Mouse (Mus musculus) layer of hippocampus, adult 11-12 months (tissue): Measurements from ENCODE around the gene Pou6f2.
A peak's percentile ranks its signal among the peaks of the same experiment; 100 is the strongest.

Experiments
- DNase-seq: peaks from one replicate; pipeline ENCODE4 v3.0.0; 2022; ENCODE audit warnings: low spot score

The Pou6f2 gene

GRCm38 (mm10) chr13:18218566-18219234 is 178.8 kb downstream of the Pou6f2 start:
- DNase-seq: no peak

GRCm38 (mm10) chr13:18211242-18211641 is 186.2 kb downstream of the Pou6f2 start:
- DNase-seq: no peak

DNA sequence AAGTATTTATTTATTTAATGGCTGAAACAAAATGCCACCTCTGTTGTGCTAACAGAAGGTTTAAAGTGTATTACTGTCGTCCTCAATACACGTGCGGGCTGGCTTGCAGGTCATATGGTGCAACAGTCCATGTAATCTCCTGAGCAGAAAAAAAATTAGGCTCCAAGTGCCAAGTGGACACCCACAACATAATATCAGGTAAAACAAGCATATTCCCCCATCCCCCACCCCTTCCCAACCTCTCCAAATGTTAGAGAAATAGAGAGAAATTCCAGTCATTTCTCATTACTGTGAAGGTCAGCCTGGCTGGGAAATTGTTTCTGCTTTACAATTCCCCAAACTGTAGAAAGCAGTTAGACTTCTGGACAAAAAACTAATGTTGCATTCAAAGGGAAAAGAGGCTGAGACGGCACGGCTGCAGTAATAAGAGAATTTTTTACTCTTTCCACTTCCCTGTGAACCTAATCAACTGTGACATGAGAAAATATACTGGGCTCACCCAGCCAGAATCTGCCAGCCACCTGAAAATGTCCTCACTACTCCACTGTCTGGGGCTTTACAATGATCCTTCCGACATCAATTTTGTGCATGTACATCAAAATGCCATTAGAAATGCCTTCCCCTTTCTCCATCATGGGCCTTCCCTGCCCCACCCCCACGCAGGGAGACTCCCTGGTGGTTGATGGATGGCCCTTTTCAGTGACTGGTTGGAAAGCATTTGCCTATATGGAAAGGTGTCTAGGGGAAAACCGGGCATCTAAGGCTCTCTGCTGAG is 192.8 kb downstream of the Pou6f2 start:
- no peak for DNase-seq

- peak; percentile 7 for DNase-seq
Measured at GRCm38 (mm10) chr13:18174003-18174402, 223.5 kb downstream of the Pou6f2 start.

GRCm38 (mm10) chr13:18173021-18173420 is 224.5 kb downstream of the Pou6f2 start:
- no peak for DNase-seq

- DNase-seq: no peak
Measured at GRCm38 (mm10) chr13:18172334-18172733, 225.2 kb downstream of the Pou6f2 start.

GRCm38 (mm10) chr13:18164182-18164581 is 233.3 kb downstream of the Pou6f2 start:
- no peak for DNase-seq

DNA sequence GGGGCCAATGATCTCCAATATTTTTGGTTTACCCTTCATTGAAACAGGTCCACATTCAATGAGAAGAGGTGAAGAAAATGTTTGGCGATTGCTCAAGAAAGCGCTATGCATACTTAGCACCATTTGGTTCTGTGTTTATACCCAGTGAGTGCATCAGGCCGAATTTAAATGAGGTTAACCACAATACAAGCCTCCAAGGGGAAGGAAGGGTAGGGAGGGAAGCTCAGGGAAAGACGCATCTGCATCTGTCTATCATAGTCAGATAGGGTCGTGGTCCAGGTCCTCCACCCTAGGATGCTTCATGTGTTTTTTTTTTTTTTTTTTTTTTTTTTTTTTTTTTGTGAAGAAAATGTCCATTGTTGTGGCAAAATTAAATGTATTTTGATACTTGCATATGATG is 236.9 kb downstream of the Pou6f2 start:
- DNase-seq: no peak

DNA sequence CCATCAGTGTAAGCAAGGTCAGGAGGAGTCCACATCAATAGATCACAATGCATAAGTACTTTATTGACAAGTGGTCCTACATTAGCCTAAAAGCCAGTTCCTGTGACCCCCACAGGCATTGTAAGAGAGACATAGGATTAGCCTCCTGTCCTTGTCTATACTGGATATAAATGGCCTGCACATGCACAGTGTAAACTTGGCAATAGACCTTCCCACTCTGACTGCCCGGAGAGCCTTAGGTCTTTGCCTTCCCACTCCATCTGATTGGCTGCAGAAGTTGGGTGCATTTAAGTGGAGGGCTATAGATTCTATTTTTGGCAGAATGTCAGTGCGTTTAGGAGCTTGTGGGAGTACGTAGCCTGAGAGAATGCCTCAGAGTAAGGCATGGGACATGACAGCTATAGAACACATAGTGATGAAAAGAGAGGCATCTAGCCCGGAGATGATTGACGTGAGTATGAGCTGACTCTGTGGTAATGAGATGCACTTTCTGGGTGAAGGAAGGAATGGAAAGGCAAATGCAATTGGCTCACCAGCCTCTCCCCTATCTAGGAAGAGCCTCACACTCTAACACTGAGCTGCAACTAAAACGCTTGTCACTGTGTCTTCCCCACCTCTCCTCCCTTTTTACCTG is 243.4 kb downstream of the Pou6f2 start:
- DNase-seq: no peak

DNA sequence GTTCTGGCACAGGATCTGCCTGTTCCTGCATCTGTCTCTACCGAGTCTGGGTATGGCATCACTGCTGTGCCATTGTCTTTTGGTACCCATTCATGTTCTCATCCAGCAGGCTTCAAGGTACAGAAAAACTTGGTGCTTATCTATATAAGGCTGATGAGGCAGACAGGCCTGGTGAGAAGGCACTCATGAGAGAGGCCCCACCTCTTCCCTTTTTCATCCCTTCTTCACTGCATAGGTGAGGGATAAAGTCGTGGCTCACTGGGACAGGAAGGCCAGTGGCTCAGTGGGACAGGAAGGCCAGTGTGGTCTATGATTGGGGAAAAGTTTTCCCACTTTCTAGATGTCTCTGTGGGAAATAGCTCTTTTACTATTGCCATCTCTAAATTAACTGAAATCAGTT is 263.8 kb downstream of the Pou6f2 start:
- no peak for DNase-seq

GRCm38 (mm10) chr13:18133193-18133592 is 264.3 kb downstream of the Pou6f2 start:
- no peak for DNase-seq

DNA sequence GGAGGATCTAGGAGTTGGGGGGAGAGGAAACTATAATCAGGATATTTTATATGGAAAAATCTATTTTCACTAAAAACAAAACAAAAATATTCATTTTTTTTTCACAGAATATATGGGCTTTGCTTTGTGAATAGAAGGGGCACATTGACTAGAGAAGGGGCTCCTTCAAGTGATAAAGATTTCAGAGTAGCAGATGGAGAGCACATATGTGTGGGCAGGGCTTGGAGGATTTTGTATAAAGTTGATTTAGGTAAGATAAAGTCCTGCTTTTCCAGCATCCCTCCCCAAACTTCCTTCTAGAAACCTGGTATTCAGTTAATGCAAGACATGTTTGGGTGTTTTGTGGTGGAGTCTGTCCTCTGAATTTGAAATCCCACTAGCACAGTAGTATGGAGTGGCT is 266.2 kb downstream of the Pou6f2 start:
- no peak for DNase-seq

GRCm38 (mm10) chr13:18129697-18130096 is 267.8 kb downstream of the Pou6f2 start:
- no peak for DNase-seq

DNA sequence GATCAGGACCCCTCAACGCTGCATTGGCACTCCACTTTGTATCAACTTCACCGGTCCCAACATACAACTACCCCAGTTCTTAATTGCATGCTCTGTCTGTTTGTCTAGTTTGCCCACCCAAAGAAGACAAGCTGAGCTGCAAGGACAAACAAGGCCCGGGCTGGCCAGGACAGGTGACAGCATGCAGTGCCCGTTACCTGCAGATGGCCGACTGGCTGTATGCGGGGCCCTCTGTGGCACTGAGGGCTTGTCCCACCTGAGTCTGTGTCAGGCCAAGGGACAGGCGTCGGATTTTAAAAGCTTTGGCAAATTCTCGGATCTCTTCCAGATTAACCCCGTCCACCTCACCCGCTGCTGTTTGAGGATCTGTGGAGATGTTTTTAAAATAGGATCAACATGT is 268.7 kb downstream of the Pou6f2 start:
- no peak for DNase-seq

DNA sequence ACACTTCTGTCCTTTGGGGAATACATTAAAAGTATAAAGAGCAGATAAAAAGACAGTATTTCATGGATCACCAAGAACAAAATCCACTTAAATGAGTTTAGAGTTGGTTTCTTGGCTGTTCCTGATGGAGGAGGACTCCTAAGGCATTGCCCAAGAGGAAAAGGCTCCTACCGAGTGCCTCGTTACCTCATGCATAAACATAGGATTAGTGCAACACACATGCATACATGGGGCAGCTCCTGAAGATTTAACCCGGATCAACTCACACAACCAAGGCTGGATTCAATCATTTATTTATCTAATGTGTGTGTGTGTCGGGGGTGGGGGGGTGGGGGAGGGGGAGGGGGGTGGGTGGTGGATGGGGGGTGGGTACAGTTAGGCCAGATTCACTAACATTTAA is 269.4 kb downstream of the Pou6f2 start:
- DNase-seq: no peak

- no peak for DNase-seq
Measured at GRCm38 (mm10) chr13:18126111-18126510, 271.4 kb downstream of the Pou6f2 start.

DNA sequence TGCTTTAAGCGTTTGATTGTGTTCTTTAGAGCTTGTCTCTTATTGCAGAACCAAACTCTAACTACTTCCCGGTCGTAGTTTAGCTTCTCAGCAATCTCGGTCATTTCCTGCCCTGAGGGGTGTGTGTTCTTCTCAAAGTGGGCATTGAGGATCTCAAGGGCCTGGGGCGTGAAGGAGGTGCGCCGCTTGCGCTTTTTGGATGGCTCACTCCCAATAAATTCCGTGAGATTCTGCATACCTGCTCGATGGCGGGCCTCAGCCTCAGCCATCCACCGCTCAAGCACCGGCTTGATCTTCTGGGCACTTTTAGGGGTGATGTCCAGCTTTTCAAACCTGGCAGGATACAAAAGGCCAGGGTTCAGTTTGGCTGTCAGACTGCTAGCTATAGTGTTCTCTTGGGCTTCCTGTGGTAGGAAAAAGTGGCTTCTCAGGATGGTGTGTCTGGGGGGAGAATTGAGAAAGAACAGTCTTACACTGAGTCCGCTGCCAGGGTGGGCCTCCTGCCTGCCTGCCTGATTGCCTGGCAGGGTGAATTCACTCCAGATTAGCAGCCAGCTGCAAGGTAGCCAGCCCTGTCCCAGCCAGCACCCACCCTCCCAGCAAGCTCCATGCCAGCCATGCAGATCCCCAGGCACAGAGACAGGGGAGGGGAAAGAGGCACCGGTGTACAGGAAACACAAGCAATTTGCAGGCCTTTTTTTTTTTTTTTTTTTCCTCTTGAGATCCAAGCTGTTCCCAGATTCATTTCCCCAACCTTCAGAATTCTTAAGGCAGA is 272.1 kb downstream of the Pou6f2 start:
- DNase-seq: no peak

DNA sequence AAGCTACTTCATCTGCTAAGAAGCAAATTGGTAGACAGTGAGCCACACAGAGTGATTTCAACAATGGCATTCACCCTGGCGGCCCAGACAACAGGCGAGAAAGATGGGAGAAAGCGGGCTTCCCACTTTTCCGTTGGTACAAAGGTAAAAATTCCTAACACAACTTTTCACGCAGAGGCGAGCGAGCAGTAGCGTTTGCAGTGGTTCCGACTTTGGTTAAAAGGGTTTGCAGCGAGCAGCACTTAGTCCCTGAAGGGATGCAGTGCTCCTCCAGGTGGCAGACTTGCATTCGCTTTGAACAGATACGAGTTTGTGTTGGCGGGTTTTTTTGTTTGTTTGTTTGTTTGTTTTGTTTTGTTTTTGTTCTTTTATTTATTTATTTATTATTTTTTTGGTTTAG is 273.1 kb downstream of the Pou6f2 start:
- DNase-seq: peak; percentile 46

GRCm38 (mm10) chr13:18120406-18120805 is 277.1 kb downstream of the Pou6f2 start:
- DNase-seq: no peak

DNA sequence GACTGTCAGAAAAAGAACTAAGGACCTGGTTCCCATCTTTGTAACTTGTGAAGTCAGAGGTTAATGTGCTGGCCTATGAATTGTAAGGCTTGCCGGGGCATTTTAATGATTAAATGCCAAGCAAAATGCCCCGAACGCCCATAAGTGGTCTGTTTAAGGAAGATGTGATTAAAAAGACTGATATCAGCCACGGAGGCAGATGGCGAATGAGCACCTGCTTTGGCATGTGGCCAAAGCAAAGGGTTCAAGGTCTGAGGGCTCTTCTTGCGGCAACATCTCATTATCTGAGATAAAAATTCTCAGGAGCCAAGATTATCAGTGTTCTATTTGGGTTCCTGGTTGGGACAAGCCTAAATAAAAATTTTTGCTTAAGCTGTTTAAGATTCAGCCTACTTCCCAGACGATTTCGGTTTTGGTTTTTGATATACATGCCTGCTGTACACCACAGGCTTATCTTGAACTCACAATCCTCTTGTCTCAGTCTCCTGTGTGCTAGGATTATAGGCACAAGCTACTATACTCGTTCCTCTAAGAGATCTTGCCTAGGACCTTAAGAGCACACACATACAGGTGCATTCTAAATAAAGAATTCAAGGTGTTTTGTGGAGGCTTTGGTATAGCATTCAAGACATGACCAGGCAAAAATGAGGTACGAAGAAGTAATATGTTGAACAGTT is 315.9 kb downstream of the Pou6f2 start:
- DNase-seq: no peak
